Mouse (Mus musculus) R1 (cell line): ENCODE results near the gene Bri3.
A peak's percentile ranks its signal among the peaks of the same experiment; 100 is the strongest.

Experiments
- DNase-seq: peaks from one replicate; pipeline ENCODE4 v3.0.0-alpha.2; 2018; ENCODE audit warnings: low read depth, low spot score

The Bri3 gene

GRCm38 (mm10) chr5:144243901-144244487, at the start of gene Bri3:
Bri3 (plus strand) TSS chr5:144244437.
- DNase-seq = no peak

- no peak for DNase-seq
Measured at GRCm38 (mm10) chr5:144195567-144195966, 48.7 kb upstream of the Bri3 start.

GRCm38 (mm10) chr5:144200616-144201015, 43.6 kb upstream of the Bri3 start:
- DNase-seq = no peak

GRCm38 (mm10) chr5:144202430-144202829, 41.8 kb upstream of the Bri3 start:
- peak; percentile 63 for DNase-seq

- no peak for DNase-seq
Measured at GRCm38 (mm10) chr5:144203398-144203959, 40.8 kb upstream of the Bri3 start.

- DNase-seq = no peak
Measured at GRCm38 (mm10) chr5:144204303-144204702, 39.9 kb upstream of the Bri3 start.

GRCm38 (mm10) chr5:144204911-144205310, 39.3 kb upstream of the Bri3 start:
- DNase-seq = no peak

- DNase-seq = no peak
Measured at GRCm38 (mm10) chr5:144206069-144206468, 38.2 kb upstream of the Bri3 start.

GRCm38 (mm10) chr5:144207478-144207877, 36.8 kb upstream of the Bri3 start:
- peak; percentile 63 for DNase-seq

GRCm38 (mm10) chr5:144214453-144214852, 29.8 kb upstream of the Bri3 start:
- peak; percentile 76 for DNase-seq

GRCm38 (mm10) chr5:144215992-144216391, 28.2 kb upstream of the Bri3 start:
- no peak for DNase-seq

GRCm38 (mm10) chr5:144218061-144218460, 26.2 kb upstream of the Bri3 start:
- no peak for DNase-seq

GRCm38 (mm10) chr5:144219306-144219705, 24.9 kb upstream of the Bri3 start:
- peak; percentile 65 for DNase-seq

GRCm38 (mm10) chr5:144219936-144220335, 24.3 kb upstream of the Bri3 start:
- DNase-seq = no peak

GRCm38 (mm10) chr5:144221305-144221704, 22.9 kb upstream of the Bri3 start:
- DNase-seq = no peak

GRCm38 (mm10) chr5:144222811-144223502, 21.3 kb upstream of the Bri3 start:
- DNase-seq = no peak

GRCm38 (mm10) chr5:144223503-144223862, 20.8 kb upstream of the Bri3 start, which contains the start of gene Tecpr1:
Tecpr1 (minus strand) TSS chr5:144223615.
- DNase-seq = peak; percentile 97

GRCm38 (mm10) chr5:144223899-144224816, 20.1 kb upstream of the Bri3 start:
- DNase-seq = no peak

GRCm38 (mm10) chr5:144226220-144226619, 18.0 kb upstream of the Bri3 start:
- peak; percentile 77 for DNase-seq

GRCm38 (mm10) chr5:144230216-144230615, 14.0 kb upstream of the Bri3 start:
- peak; percentile 83 for DNase-seq

GRCm38 (mm10) chr5:144231410-144231809, 12.8 kb upstream of the Bri3 start:
- peak; percentile 45 for DNase-seq

- DNase-seq = no peak
Measured at GRCm38 (mm10) chr5:144232531-144232930, 11.7 kb upstream of the Bri3 start.
